Mouse (Mus musculus) CH12.LX (cell line): ENCODE results near the gene Nrxn3.

Experiments
- CTCF ChIP-seq, 2 experiments: IDR thresholded peaks in 1 of 2; conservative IDR thresholded peaks in 1 of 2; 2 replicates each; pipeline ENCODE4 v1.5.1; 2011 to 2012; ENCODE audit warnings: low read depth in 2 of 2, low read length in 2 of 2, improper control_type of control experiment in 1 of 2, inconsistent platforms in 1 of 2, mild to moderate bottlenecking in 1 of 2, moderate library complexity in 1 of 2
- NELFE ChIP-seq: IDR thresholded peaks from 2 replicates; pipeline ENCODE4 v1.6.1; 2011; ENCODE audit warnings: low read depth, low read length, improper control_type of control experiment
- USF1 ChIP-seq: IDR thresholded peaks from 2 replicates; pipeline ENCODE4 v1.6.1; 2014; ENCODE audit warnings: low read depth, mild to moderate bottlenecking, inconsistent platforms, low read length, improper control_type of control experiment

GRCm38 (mm10) chr12:89148974-89149411 lies 426.3 kb downstream of the Nrxn3 start:
- TF ChIP-seq USF1 (no peak), NELFE (no peak), CTCF (conservative IDR thresholded peaks at IDR 0.05 in 1 of 2, IDR thresholded peaks at IDR 0.05 in 1 of 2; ENCODE audit: low read depth in 2 of 2, low read length in 2 of 2) (no peak)
